ENCODE assay signal across 10 mouse cellular contexts in the genomic region with DNA sequence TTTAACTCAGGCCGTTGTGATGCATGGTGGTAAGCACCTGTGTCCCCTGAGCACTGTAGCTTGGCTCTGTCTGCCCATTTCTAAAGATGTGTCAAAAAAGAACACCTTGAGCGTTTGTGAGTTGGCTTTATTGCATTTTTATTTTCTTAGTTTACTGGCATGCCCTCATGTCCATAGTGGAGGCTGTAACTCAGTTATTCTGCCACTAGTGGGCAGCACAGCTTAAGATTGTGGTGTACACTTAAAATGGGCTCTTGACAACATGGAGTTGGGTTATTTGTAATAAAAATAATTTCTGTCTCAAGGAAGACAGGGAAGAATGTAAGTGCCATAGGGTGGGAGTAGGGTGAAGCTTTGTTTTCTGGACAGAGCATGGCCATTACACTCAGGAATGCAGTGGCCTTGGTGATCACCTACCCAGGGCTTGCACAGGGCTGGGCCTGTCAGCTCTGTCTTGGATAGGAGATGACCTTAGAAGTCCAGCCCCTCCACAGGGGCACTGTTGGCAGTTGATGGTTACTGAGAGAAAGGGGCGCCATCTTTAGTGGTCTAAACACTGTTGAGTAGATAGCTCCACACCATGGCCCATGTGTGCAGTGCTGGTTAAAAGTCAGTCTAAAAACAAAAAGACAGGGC. TPM values are rescaled to one million over a fixed set of nuclear protein-coding genes. Genes with fewer than 3 reads are reported as not detected.
A peak's percentile ranks its signal among the peaks of the same experiment; 100 is the strongest.
DNase-seq lines count a peak whose midpoint lies in the region; ATAC-seq and TF ChIP-seq lines count a peak whose summit lies in the region.
"Had no signal": no experiment of that assay in that cellular context is flagged by ENCODE, and none has a peak within 500 bp of the region (broad histone marks: within the 10 kb centered on the region; RNA-seq: fewer than 3 reads in every experiment).

No protein-coding gene starts in this region.

- H3K27me3 ChIP-seq in lung, postnatal 0 days (replicated peaks; ENCODE audit: insufficient read depth, low read length) = no peaks in the 10 kb centered on the region

- no peak overlapping the region for H3K9ac ChIP-seq in lung, postnatal 0 days (replicated peaks; ENCODE audit: low read depth)

- H3K36me3 ChIP-seq in lung, postnatal 0 days (ENCODE audit: insufficient read depth, low read length) = peaks cover 29% of the 10 kb centered on the region; the same call in 1 of the 2 replicates

- H3K27ac ChIP-seq in cortical plate, adult 2 months (ENCODE audit: insufficient read depth, low read length) = no peak overlapping the region
- no peak overlapping the region for H3K27ac ChIP-seq in lung, postnatal 0 days (ENCODE audit: low read length)
- H3K27ac ChIP-seq: macrophage had no signal

- no peak overlapping the region for H3K4me2 ChIP-seq in lung, postnatal 0 days (replicated peaks; ENCODE audit: low read depth, low read length)

- peak; percentile 55 for DNase-seq in layer of hippocampus, adult 11-12 months (ENCODE audit: low spot score)
- DNase-seq in layer of hippocampus, postnatal 36 days = no peak
- peak; percentile 8 to 32 for DNase-seq in CD8-positive naive resting alpha-beta T cell, adult 2 months (ENCODE audit: low read depth in 2 of 2, low spot score in 2 of 2)
- peak; percentile 76 for DNase-seq in induced T-regulatory cell, adult 2 months (ENCODE audit: low read depth)
- DNase-seq in lung, postnatal 0 days (ENCODE audit: low spot score) = peak; percentile 68
- peak; percentile 65 for DNase-seq in thymus, postnatal 4 days

- peak; percentile 59; the same call in 1 of the 2 replicates for TF ChIP-seq CTCF in cortical plate, adult 2 months (IDR thresholded peaks at IDR 0.05; ENCODE audit: extremely low read depth, insufficient read depth, low read length)
- TF ChIP-seq CTCF in lung, postnatal 0 days (IDR thresholded peaks at IDR 0.05) = peak; percentile 84

- H3K4me3 ChIP-seq in cortical plate, adult 2 months (ENCODE audit: insufficient read depth, low read length) = no peak overlapping the region
- no peak overlapping the region for H3K4me3 ChIP-seq in lung, postnatal 0 days (ENCODE audit: low read depth, low read length)
- H3K4me3 ChIP-seq: erythroblast, embryonic 14.5 days had no signal

- no peaks in the 10 kb centered on the region for H3K4me1 ChIP-seq in cortical plate, adult 2 months (ENCODE audit: control insufficient read depth, insufficient read depth, low read length)
- H3K4me1 ChIP-seq in lung, postnatal 0 days (ENCODE audit: insufficient read depth, low read depth, low read length) = no peaks in the 10 kb centered on the region

- peak; percentile 66 for ATAC-seq in activated CD4-positive, CD25-positive, alpha-beta regulatory T cell, adult 4 months
- ATAC-seq in lung, postnatal 0 days = peak; percentile 52; the same call in 1 of the 2 replicates

- no peak for TF ChIP-seq EP300 in lung, postnatal 0 days (IDR thresholded peaks at IDR 0.05)

- 87% methylated on average over 3 of the region's 3 CpGs for WGBS in lung, postnatal 0 days

- no peaks in the 10 kb centered on the region for H3K9me3 ChIP-seq in lung, postnatal 0 days (ENCODE audit: low read length)

- TF ChIP-seq POLR2A in cortical plate, adult 2 months (IDR thresholded peaks at IDR 0.05; ENCODE audit: extremely low read depth, insufficient read depth, low read length) = no peak

RNA-seq across cellular contexts. Expression of gene Map6d1, which starts 27.4 kb away (rescaled TPM):
- total RNA-seq in layer of hippocampus, postnatal 36 days (2021) = 10 to 100 TPM; 37.7 to 41.2 TPM
- under 1 TPM in 1 of 2 experiments, not detected in 1; 0.14 TPM for polyA plus RNA-seq in activated CD4-positive, CD25-positive, alpha-beta regulatory T cell, adult 4 months (2017; shearing (Covaris generic))
- polyA plus RNA-seq in cortical plate, adult 2 months (2012; rRNA removed) = 81.0 and 88.3 TPM in 2 replicates
- polyA plus RNA-seq in lung, postnatal 0 days (2015; fragmentation: Nextera tagmentation; extraction: Ambion mirVana) = 0.07 and 0.14 TPM in 2 replicates
- polyA plus RNA-seq: macrophage had no signal

Comparison
In these comparisons a context has a peak if more than half of its experiments do, and no peak if none do; other contexts are left out.
1. DNase-seq: peak in layer of hippocampus, adult 11-12 months (single experiment), CD8-positive naive resting alpha-beta T cell, adult 2 months (2 of 2), induced T-regulatory cell, adult 2 months (single experiment), lung, postnatal 0 days (single experiment) and thymus, postnatal 4 days (single experiment); none in layer of hippocampus, postnatal 36 days (0 of 2).
2. RNA of gene Map6d1, which starts 27.4 kb away (polyA plus RNA-seq): 81.0 to 88.3 TPM in cortical plate, adult 2 months; 0.14 TPM in activated CD4-positive, CD25-positive, alpha-beta regulatory T cell, adult 4 months and 0.07 to 0.14 TPM in lung, postnatal 0 days; every median in the first group is over 10 times any median in the second.